Mouse (Mus musculus) midbrain, embryonic 15.5 days (tissue): ENCODE data around the gene Sbf1. TPM values are rescaled to one million over a fixed set of nuclear protein-coding genes. Genes with fewer than 3 reads are reported as not detected.

ENCODE experiments used
- ATAC-seq: fragments of 200-750 bp; cut with Nextera tagmentation; replicated peaks from 2 replicates; pipeline ENCODE4 v1.8.0; 2017; ENCODE audit warnings: moderate TSS enrichment
- H3K27ac ChIP-seq: fragments of 300-500 bp; sonication (generic); 2 replicates; pipeline ENCODE4 v1.5.1; 2015; ENCODE audit warnings: mild to moderate bottlenecking, inconsistent platforms
- H3K27me3 ChIP-seq: fragments of 300-500 bp; sonication (generic); replicated peaks from 2 replicates; pipeline ENCODE4 v1.6.1; 2015; ENCODE audit warnings: inconsistent platforms
- H3K36me3 ChIP-seq: fragments of 300-500 bp; sonication (generic); replicated peaks from 2 replicates; pipeline ENCODE4 v1.6.1; 2015; ENCODE audit warnings: inconsistent platforms
- H3K4me1 ChIP-seq: fragments of 300-500 bp; sonication (generic); 2 replicates; pipeline ENCODE4 v1.6.1; 2015; ENCODE audit warnings: inconsistent platforms
- H3K4me2 ChIP-seq: fragments of 300-500 bp; sonication (generic); 2 replicates; pipeline ENCODE4 v1.6.1; 2015; ENCODE audit warnings: inconsistent platforms, mild to moderate bottlenecking, moderate library complexity
- H3K4me3 ChIP-seq: fragments of 300-500 bp; sonication (generic); 2 replicates; pipeline ENCODE4 v1.5.1; 2015; ENCODE audit warnings: mild to moderate bottlenecking, inconsistent platforms
- H3K9ac ChIP-seq: fragments of 300-500 bp; sonication (generic); 2 replicates; pipeline ENCODE4 v1.6.1; 2015; ENCODE audit warnings: mild to moderate bottlenecking, inconsistent platforms
- H3K9me3 ChIP-seq: fragments of 300-500 bp; sonication (generic); 2 replicates; pipeline ENCODE4 v1.6.1; 2016; ENCODE audit warnings: inconsistent platforms
- WGBS: fragments of 180-500 bp; shearing (Covaris S2); methylation state at CpG from one replicate; pipeline ENCODE4 v1.1.7; 2015; ENCODE audit warnings: mixed read lengths; 5-methylcytosine and 5-hydroxymethylcytosine counted together
- polyA plus RNA-seq: library from polyadenylated mRNA; unstranded; fragments of >200 nt; fragmentation: Nextera tagmentation; extraction: Ambion mirVana; gene quantifications from 2 replicates; pipeline ENCODE4 v1.2.1, GENCODE M21; 2015

Gene Sbf1
- polyA plus RNA-seq, 1 experiment from 2014 or later: 112 TPM

GRCm38 (mm10) chr15:89341678-89342077, 26.6 kb upstream of the Sbf1 start:
- Histone ChIP-seq H3K4me2 (no peak overlapping the region), H3K4me1 (no peaks in the 10 kb centered on the region), H3K36me3 (no peaks in the 10 kb centered on the region), H3K27ac (no peak overlapping the region), H3K9ac (no peak overlapping the region), H3K27me3 (no peaks in the 10 kb centered on the region), H3K9me3 (no peaks in the 10 kb centered on the region), H3K4me3 (no peak overlapping the region)
- no peak for ATAC-seq
- 33% methylated on average over 1 of the region's 1 CpGs for WGBS

- Histone ChIP-seq H3K36me3 (no peaks in the 10 kb centered on the region), H3K4me2 (no peak overlapping the region), H3K27ac (no peak overlapping the region), H3K4me3 (no peak overlapping the region), H3K9ac (no peak overlapping the region), H3K27me3 (no peaks in the 10 kb centered on the region), H3K4me1 (no peaks in the 10 kb centered on the region), H3K9me3 (no peaks in the 10 kb centered on the region)
- ATAC-seq: no peak
- whole genome bisulfite sequencing: 85% methylated on average over 3 of the region's 3 CpGs
Observed at GRCm38 (mm10) chr15:89340136-89340535, 25.0 kb upstream of the Sbf1 start.

GRCm38 (mm10) chr15:89339696-89340095, 24.6 kb upstream of the Sbf1 start:
- Histone ChIP-seq H3K27me3 (no peaks in the 10 kb centered on the region), H3K4me3 (no peak overlapping the region), H3K9ac (no peak overlapping the region), H3K9me3 (no peaks in the 10 kb centered on the region), H3K36me3 (no peaks in the 10 kb centered on the region), H3K4me2 (no peak overlapping the region), H3K27ac (no peak overlapping the region), H3K4me1 (no peaks in the 10 kb centered on the region)
- 90% methylated on average over 2 of the region's 2 CpGs for WGBS
- no peak for ATAC-seq

- no peak overlapping the region for H3K9ac ChIP-seq
- no peak overlapping the region for H3K27ac ChIP-seq
- ATAC-seq: no peak
- H3K27me3 ChIP-seq: no peaks in the 10 kb centered on the region
- no peaks in the 10 kb centered on the region for H3K4me1 ChIP-seq
- H3K4me2 ChIP-seq: no peak overlapping the region
- H3K4me3 ChIP-seq: no peak overlapping the region
- H3K36me3 ChIP-seq: no peaks in the 10 kb centered on the region
- 85% methylated on average over 14 of the region's 14 CpGs for WGBS
- H3K9me3 ChIP-seq: no peaks in the 10 kb centered on the region
Observed at GRCm38 (mm10) chr15:89336422-89336821, 21.3 kb upstream of the Sbf1 start.

- H3K36me3 ChIP-seq: no peaks in the 10 kb centered on the region
Observed at GRCm38 (mm10) chr15:89334774-89335537, 19.8 kb upstream of the Sbf1 start.

GRCm38 (mm10) chr15:89334271-89334670, 19.2 kb upstream of the Sbf1 start, which contains the start of gene Miox:
Gene Miox (plus strand): TSS chr15:89334398.
- Histone ChIP-seq H3K4me1 (no peaks in the 10 kb centered on the region), H3K36me3 (no peaks in the 10 kb centered on the region), H3K9me3 (no peaks in the 10 kb centered on the region), H3K27me3 (no peaks in the 10 kb centered on the region), H3K9ac (no peak within 1 kb of the TSS), H3K4me2 (no peak within 1 kb of the TSS), H3K4me3 (no peak within 1 kb of the TSS), H3K27ac (no peak within 1 kb of the TSS)
- ATAC-seq: no peak
- WGBS: 91% methylated on average over 7 of the region's 7 CpGs

More at GRCm38 (mm10) chr15:89334774-89335537, 19.8 kb upstream of the Sbf1 start:
- H3K4me2 ChIP-seq: no peak overlapping the region
- H3K4me1 ChIP-seq: no peaks in the 10 kb centered on the region
- no peak overlapping the region for H3K9ac ChIP-seq
- WGBS: 87% methylated on average over 17 of the region's 17 CpGs
- H3K9me3 ChIP-seq: no peaks in the 10 kb centered on the region
- no peaks in the 10 kb centered on the region for H3K27me3 ChIP-seq
- no peak for ATAC-seq
- no peak overlapping the region for H3K27ac ChIP-seq
- H3K4me3 ChIP-seq: no peak overlapping the region

GRCm38 (mm10) chr15:89326441-89326840, 11.3 kb upstream of the Sbf1 start:
- no peak for ATAC-seq
- peaks cover 7% of the 10 kb centered on the region; the same call in 1 of the 2 replicates for H3K27me3 ChIP-seq
- no peak overlapping the region for H3K27ac ChIP-seq
- H3K4me2 ChIP-seq: no peak overlapping the region
- H3K4me1 ChIP-seq: no peaks in the 10 kb centered on the region; the same call in 1 of the 2 replicates
- no peak overlapping the region for H3K4me3 ChIP-seq
- no peaks in the 10 kb centered on the region for H3K9me3 ChIP-seq
- no peaks in the 10 kb centered on the region for H3K36me3 ChIP-seq
- no peak overlapping the region for H3K9ac ChIP-seq
- 74% methylated on average over 5 of the region's 5 CpGs for WGBS

GRCm38 (mm10) chr15:89323656-89324055, 8.5 kb upstream of the Sbf1 start:
- no peak for ATAC-seq
- WGBS: 84% methylated on average over 4 of the region's 4 CpGs
- H3K27me3 ChIP-seq: peaks cover 7% of the 10 kb centered on the region; the same call in 1 of the 2 replicates

GRCm38 (mm10) chr15:89322670-89323522, 7.8 kb upstream of the Sbf1 start, which contains the start of gene Adm2:
Gene Adm2 (plus strand): TSS chr15:89322720.
- no peaks in the 10 kb centered on the region for H3K9me3 ChIP-seq
- 9% methylated on average over 26 of the region's 26 CpGs for WGBS
- no peak for ATAC-seq

More at GRCm38 (mm10) chr15:89323656-89324055, 8.5 kb upstream of the Sbf1 start:
- Histone ChIP-seq H3K4me2 (no peak overlapping the region), H3K4me1 (no peaks in the 10 kb centered on the region; the same call in 1 of the 2 replicates), H3K9me3 (no peaks in the 10 kb centered on the region), H3K27ac (no peak overlapping the region), H3K36me3 (no peaks in the 10 kb centered on the region), H3K4me3 (no peak overlapping the region), H3K9ac (no peak overlapping the region)

GRCm38 (mm10) chr15:89321264-89321663, 6.2 kb upstream of the Sbf1 start:
- no peak for ATAC-seq
- 84% methylated on average over 8 of the region's 8 CpGs for WGBS

More at GRCm38 (mm10) chr15:89322670-89323522, 7.8 kb upstream of the Sbf1 start, which contains the start of gene Adm2:
- Histone ChIP-seq H3K4me2 (peak within 1 kb of the TSS; percentile 19; the same call in 1 of the 2 replicates), H3K36me3 (no peaks in the 10 kb centered on the region), H3K27me3 (peaks cover 7% of the 10 kb centered on the region; the same call in 1 of the 2 replicates), H3K4me3 (no peak within 1 kb of the TSS), H3K9ac (no peak within 1 kb of the TSS), H3K27ac (no peak within 1 kb of the TSS), H3K4me1 (no peaks in the 10 kb centered on the region; the same call in 1 of the 2 replicates)

GRCm38 (mm10) chr15:89316146-89316545, 1.0 kb upstream of the Sbf1 start:
- Histone ChIP-seq H3K4me1 (peaks cover 36% of the 10 kb centered on the region), H3K27me3 (no peaks in the 10 kb centered on the region), H3K9me3 (no peaks in the 10 kb centered on the region), H3K36me3 (no peaks in the 10 kb centered on the region), H3K4me2 (no peak overlapping the region), H3K27ac (no peak overlapping the region), H3K4me3 (no peak overlapping the region), H3K9ac (no peak overlapping the region)
- 64% methylated on average over 11 of the region's 11 CpGs for WGBS
- no peak for ATAC-seq

More at GRCm38 (mm10) chr15:89321264-89321663, 6.2 kb upstream of the Sbf1 start:
- no peak overlapping the region for H3K4me2 ChIP-seq
- H3K9ac ChIP-seq: no peak overlapping the region
- H3K4me3 ChIP-seq: no peak overlapping the region
- no peak overlapping the region for H3K27ac ChIP-seq
- H3K4me1 ChIP-seq: no peaks in the 10 kb centered on the region; the same call in 1 of the 2 replicates
- H3K36me3 ChIP-seq: no peaks in the 10 kb centered on the region
- peaks cover 7% of the 10 kb centered on the region; the same call in 1 of the 2 replicates for H3K27me3 ChIP-seq
- no peaks in the 10 kb centered on the region for H3K9me3 ChIP-seq
